Mouse (Mus musculus) liver, adult 2 months (tissue): Measurements from ENCODE around the gene Hspa1a.

Source experiments
- CTCF ChIP-seq: fragments of 200-500 bp; IDR thresholded peaks from 2 replicates; pipeline ENCODE4 v1.5.1; 2011; ENCODE audit warnings: low read depth, low read length, control low read depth
- POLR2A ChIP-seq: fragments of 200-500 bp; IDR thresholded peaks from 2 replicates; pipeline ENCODE4 v1.6.1; 2011; ENCODE audit warnings: low read length, control low read depth; ENCODE audit not compliant: insufficient read depth; ENCODE audit errors: extremely low read depth

- TF ChIP-seq POLR2A (no peak), CTCF (no peak)
Observed at GRCm38 (mm10) chr17:34982328-34982727, 10.4 kb upstream of the Hspa1a start.
